Mouse (Mus musculus): ENCODE measurements around the gene Ifi35.
"Not testable (repeated sequence)": the region's sequence is repeated elsewhere in the genome, so short reads cannot be mapped to it uniquely, and the experiment has no call there.

Gene Ifi35

GRCm38 (mm10) chr11:101447786-101448185, 421 bp upstream of the Ifi35 start:
- peak; percentile 63 for DNase-seq (ENCODE audit: low read depth)

- DNase-seq (ENCODE audit: low read depth), result peak; percentile 41
Measured at GRCm38 (mm10) chr11:101448899-101449298, 692 bp downstream of the Ifi35 start.

GRCm38 (mm10) chr11:101449596-101449995, 1.4 kb downstream of the Ifi35 start:
- not testable (repeated sequence) for DNase-seq (ENCODE audit: low read depth)

GRCm38 (mm10) chr11:101450394-101450793, 2.2 kb downstream of the Ifi35 start:
- peak; percentile 59 for DNase-seq (ENCODE audit: low read depth)

GRCm38 (mm10) chr11:101451536-101451935, 3.3 kb downstream of the Ifi35 start:
- DNase-seq (ENCODE audit: low read depth), result no peak

- DNase-seq (ENCODE audit: low read depth), result no peak
Measured at GRCm38 (mm10) chr11:101452093-101452774, 4.0 kb downstream of the Ifi35 start.

GRCm38 (mm10) chr11:101454702-101455101, 6.5 kb downstream of the Ifi35 start:
- DNase-seq (ENCODE audit: low read depth), result no peak

- no peak for DNase-seq (ENCODE audit: low read depth)
Measured at GRCm38 (mm10) chr11:101455627-101456026, 7.4 kb downstream of the Ifi35 start.

- DNase-seq (ENCODE audit: low read depth), result no peak
Measured at GRCm38 (mm10) chr11:101457631-101458030, 9.4 kb downstream of the Ifi35 start.

GRCm38 (mm10) chr11:101458217-101458616, 10.0 kb downstream of the Ifi35 start:
- no peak for DNase-seq (ENCODE audit: low read depth)

GRCm38 (mm10) chr11:101459716-101460115, 11.5 kb downstream of the Ifi35 start:
- no peak for DNase-seq (ENCODE audit: low read depth)

- no peak for DNase-seq (ENCODE audit: low read depth)
Measured at GRCm38 (mm10) chr11:101460321-101460720, 12.1 kb downstream of the Ifi35 start.

GRCm38 (mm10) chr11:101462141-101462540, 13.9 kb downstream of the Ifi35 start:
- no peak for DNase-seq (ENCODE audit: low read depth)

GRCm38 (mm10) chr11:101462583-101463440, 14.6 kb downstream of the Ifi35 start:
- no peak for DNase-seq (ENCODE audit: low read depth)

- DNase-seq (ENCODE audit: low read depth), result peak; percentile 40
Measured at GRCm38 (mm10) chr11:101464211-101465100, 16.2 kb downstream of the Ifi35 start, which contains the start of gene Rnd2. Gene Rnd2 (plus strand): TSS chr11:101464999.

GRCm38 (mm10) chr11:101465101-101465868, 17.1 kb downstream of the Ifi35 start:
- peak; percentile 70 for DNase-seq (ENCODE audit: low read depth)

GRCm38 (mm10) chr11:101465869-101466551, 17.8 kb downstream of the Ifi35 start, which contains the start of gene Vat1:
Gene Vat1 (minus strand): TSS chr11:101466230.
- peak; percentile 71 for DNase-seq (ENCODE audit: low read depth)

- not testable (repeated sequence) for DNase-seq (ENCODE audit: low read depth)
Measured at GRCm38 (mm10) chr11:101466552-101466950, 18.3 kb downstream of the Ifi35 start.

GRCm38 (mm10) chr11:101467477-101468262, 19.5 kb downstream of the Ifi35 start:
- peak; percentile 79 for DNase-seq (ENCODE audit: low read depth)

GRCm38 (mm10) chr11:101468263-101468688, 20.1 kb downstream of the Ifi35 start:
- DNase-seq (ENCODE audit: low read depth), result no peak
